Mouse (Mus musculus) heart, postnatal 0 days (tissue): ENCODE results near the gene Magi1.

Experiments used
- CTCF ChIP-seq: IDR thresholded peaks from 2 replicates; pipeline ENCODE4 v1.5.1; 2016; ENCODE audit warnings: antibody characterized with exemption, control low read depth, low read depth
- EP300 ChIP-seq: IDR thresholded peaks from 2 replicates; pipeline ENCODE4 v1.6.1; 2016; ENCODE audit warnings: antibody characterized with exemption, low read depth

DNA sequence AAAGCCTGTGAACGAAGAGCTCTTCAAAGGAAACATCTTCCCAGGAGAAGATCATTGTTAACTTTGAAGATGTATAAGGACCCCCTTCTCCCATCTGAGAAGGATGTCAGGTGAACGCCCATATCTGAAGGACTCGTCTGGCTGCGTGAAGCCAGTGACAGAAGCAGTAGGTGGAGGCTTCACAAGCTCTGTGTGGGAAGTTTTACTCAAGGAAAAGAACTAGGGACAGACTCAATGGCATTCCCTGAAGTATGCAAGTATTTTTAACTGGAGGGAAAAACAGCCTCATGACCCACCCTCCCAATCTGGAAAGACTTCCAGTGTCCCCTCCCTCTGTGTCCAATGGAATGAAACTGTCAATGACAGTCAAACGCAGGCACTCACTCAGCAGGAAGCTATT, 438.6 kb downstream of the Magi1 start:
- no peak for TF ChIP-seq CTCF
- TF ChIP-seq EP300: no peak
